Mouse (Mus musculus) neural tube, embryonic 15.5 days (tissue): ENCODE measurements at regions not wholly inside any gene's neighbourhood (a gene's known extent, or its start where the extent isn't known, plus 50 kb on each side); places are given as distances from the start of the nearest gene placed in this dataset.

Source experiments
- ATAC-seq: fragments of 200-750 bp; cut with Nextera tagmentation; 2 replicates; pipeline ENCODE4 v1.8.0; 2017; ENCODE audit warnings: mild to moderate bottlenecking, moderate TSS enrichment, moderate library complexity; ENCODE audit not compliant: low FRiP score
- H3K27ac ChIP-seq: fragments of 300-500 bp; sonication (generic); replicated peaks from 2 replicates; pipeline ENCODE4 v1.5.1; 2015; ENCODE audit warnings: mild to moderate bottlenecking, inconsistent platforms
- H3K27me3 ChIP-seq: fragments of 300-500 bp; sonication (generic); replicated peaks from 2 replicates; pipeline ENCODE4 v1.6.1; 2015; ENCODE audit warnings: inconsistent platforms
- H3K36me3 ChIP-seq: fragments of 300-500 bp; sonication (generic); 2 replicates; pipeline ENCODE4 v1.6.1; 2015; ENCODE audit warnings: inconsistent platforms
- H3K4me1 ChIP-seq: fragments of 300-500 bp; sonication (generic); 2 replicates; pipeline ENCODE4 v1.6.1; 2015; ENCODE audit warnings: inconsistent platforms
- H3K4me2 ChIP-seq: fragments of 300-500 bp; sonication (generic); 2 replicates; pipeline ENCODE4 v1.6.1; 2015; ENCODE audit warnings: inconsistent platforms, mild to moderate bottlenecking, moderate library complexity
- H3K4me3 ChIP-seq: fragments of 300-500 bp; sonication (generic); replicated peaks from 2 replicates; pipeline ENCODE4 v1.5.1; 2015; ENCODE audit warnings: mild to moderate bottlenecking, inconsistent platforms
- H3K9ac ChIP-seq: fragments of 300-500 bp; sonication (generic); replicated peaks from 2 replicates; pipeline ENCODE4 v1.6.1; 2015; ENCODE audit warnings: mild to moderate bottlenecking, inconsistent platforms
- H3K9me3 ChIP-seq: fragments of 300-500 bp; sonication (generic); replicated peaks from 2 replicates; pipeline ENCODE4 v1.6.1; 2016; ENCODE audit warnings: inconsistent platforms
- WGBS: fragments of 180-500 bp; shearing (Covaris S2); methylation state at CpG from one replicate; pipeline ENCODE4 v1.1.7; 2015; ENCODE audit warnings: mixed read lengths; 5-methylcytosine and 5-hydroxymethylcytosine counted together

DNA sequence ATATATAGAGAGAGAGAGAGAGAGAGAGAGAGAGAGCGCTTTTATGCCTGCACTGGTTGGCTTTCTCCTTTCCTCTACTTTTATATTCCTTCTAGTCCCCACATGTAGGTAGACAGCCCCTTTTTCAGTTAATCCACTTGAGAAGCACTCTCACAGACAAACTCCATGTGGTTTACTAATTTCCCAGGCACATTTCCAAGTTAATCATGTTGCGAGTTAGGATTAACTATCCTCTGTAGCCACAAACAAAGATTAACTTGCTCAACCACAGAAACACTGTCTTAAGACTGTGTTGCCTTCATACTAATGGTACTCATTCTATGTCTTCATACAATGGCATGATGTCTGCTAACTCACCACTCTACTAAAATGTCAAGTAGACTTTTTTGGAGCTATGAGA is 548.0 kb downstream of the Pdcd6ip start:
- Histone ChIP-seq H3K36me3 (no peaks in the 10 kb centered on the region), H3K27ac (no peak overlapping the region), H3K27me3 (no peaks in the 10 kb centered on the region), H3K4me1 (peaks cover 18% of the 10 kb centered on the region; the same call in 1 of the 2 replicates), H3K9me3 (no peaks in the 10 kb centered on the region), H3K4me2 (no peak overlapping the region), H3K4me3 (no peak overlapping the region), H3K9ac (no peak overlapping the region)
- WGBS = 97% methylated on average over 2 of the region's 2 CpGs
- no peak for ATAC-seq

DNA sequence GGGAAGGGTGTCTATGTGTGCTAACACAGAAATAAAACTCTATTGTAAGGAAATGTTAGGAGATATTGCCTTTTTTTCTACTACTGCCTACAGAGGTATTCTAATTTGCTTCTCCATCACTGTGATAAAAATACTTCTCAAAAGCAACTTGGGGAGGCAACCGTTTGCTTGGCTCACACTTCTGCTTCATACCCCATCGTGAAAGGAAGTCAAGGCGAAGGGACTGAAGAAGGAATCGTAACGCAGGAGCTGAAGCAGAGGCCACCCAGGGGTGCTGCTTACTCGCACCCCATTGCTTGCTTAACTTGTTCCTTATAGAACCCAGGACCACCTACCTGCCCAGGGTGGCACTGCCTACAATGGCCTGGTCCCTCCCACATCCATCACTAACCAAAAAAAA is 550.0 kb downstream of the Pdcd6ip start:
- Histone ChIP-seq H3K27ac (no peak overlapping the region), H3K4me1 (peaks cover 14% of the 10 kb centered on the region; the same call in 1 of the 2 replicates), H3K36me3 (no peaks in the 10 kb centered on the region), H3K9ac (no peak overlapping the region), H3K9me3 (no peaks in the 10 kb centered on the region), H3K4me3 (no peak overlapping the region), H3K4me2 (no peak overlapping the region), H3K27me3 (no peaks in the 10 kb centered on the region)
- 88% methylated on average over 6 of the region's 6 CpGs for WGBS
- no peak for ATAC-seq

DNA sequence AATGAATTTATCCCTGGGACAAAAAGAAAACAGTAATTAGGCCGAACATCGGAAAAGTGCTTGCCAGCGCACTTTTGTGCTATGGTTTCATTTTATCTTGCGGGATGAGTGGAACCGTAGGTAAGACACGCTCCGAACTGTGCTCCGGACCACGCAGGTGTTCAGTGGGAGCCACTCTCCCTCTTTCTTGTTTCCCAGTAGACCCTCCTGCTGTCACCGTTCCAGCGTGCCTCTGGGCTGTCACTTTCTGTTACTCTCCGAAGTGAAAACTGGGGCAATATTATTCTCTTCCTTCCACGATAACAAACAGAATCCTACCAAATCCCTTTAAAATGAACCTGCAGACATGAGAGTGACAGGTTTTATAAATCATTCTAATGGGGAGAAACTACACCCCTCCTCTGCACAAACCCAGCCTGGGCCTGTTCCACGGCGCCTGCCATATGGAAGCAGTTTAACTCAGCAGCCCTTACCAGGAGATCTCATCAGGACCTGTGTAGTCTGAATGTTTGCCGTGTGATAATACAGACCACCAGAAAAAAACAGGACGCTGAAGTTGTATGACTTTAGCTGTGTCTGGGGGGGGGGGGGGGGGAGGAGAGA is 550.5 kb downstream of the Pdcd6ip start:
- Histone ChIP-seq H3K36me3 (no peaks in the 10 kb centered on the region), H3K4me3 (no peak overlapping the region), H3K27me3 (no peaks in the 10 kb centered on the region), H3K4me1 (peaks cover 11% of the 10 kb centered on the region; the same call in 1 of the 2 replicates), H3K9ac (no peak overlapping the region), H3K27ac (no peak overlapping the region), H3K4me2 (no peak overlapping the region), H3K9me3 (no peaks in the 10 kb centered on the region)
- ATAC-seq = no peak
- WGBS = 78% methylated on average over 17 of the region's 17 CpGs

DNA sequence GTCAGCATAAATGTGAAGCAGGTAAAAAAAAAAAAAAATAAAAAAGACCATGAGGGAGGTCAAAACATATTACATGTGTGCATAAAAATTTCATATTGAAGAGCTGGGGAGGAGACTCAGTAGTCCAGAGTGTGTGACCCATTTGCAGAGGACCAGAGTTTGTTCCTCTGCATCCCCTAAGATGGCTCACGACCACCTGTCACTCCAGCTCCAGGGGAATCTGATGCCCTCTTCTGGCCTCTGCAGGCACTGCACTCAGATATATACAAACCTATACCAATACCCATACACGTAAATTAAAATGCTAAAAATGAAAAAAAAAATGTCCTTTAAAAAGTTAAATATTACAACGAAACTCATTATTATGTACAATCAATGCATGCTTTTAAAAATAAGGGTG is 551.4 kb downstream of the Pdcd6ip start:
- Histone ChIP-seq H3K27me3 (no peaks in the 10 kb centered on the region), H3K4me1 (0 out of 2 replicates have a peak, but pooled peaks cover 9% of the 10 kb centered on the region), H3K36me3 (no peaks in the 10 kb centered on the region), H3K9ac (no peak overlapping the region), H3K4me3 (no peak overlapping the region), H3K27ac (no peak overlapping the region), H3K4me2 (no peak overlapping the region), H3K9me3 (no peaks in the 10 kb centered on the region)
- no peak for ATAC-seq
- WGBS = 69% methylated on average over 3 of the region's 3 CpGs

DNA sequence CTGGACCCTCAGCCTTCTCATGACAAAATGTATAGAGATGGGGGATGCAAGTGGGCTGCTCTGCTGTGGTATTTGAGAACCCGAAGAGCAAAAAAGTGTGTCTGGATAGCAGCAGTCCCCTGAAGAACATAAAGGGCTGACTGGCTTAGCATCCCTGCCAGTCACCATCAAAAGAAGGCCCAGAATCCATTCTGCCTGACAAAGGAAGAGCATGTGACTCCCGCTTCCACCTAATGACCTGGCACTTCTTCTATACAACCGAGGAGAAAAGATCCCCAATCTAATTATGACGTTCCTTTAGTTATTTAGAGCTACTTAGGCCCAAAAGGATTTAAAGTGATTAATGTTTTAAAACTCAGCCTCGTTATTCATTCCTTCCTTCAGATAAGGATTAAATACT is 559.0 kb downstream of the Pdcd6ip start:
- Histone ChIP-seq H3K9me3 (no peaks in the 10 kb centered on the region), H3K9ac (no peak overlapping the region), H3K4me2 (no peak overlapping the region), H3K4me1 (no peaks in the 10 kb centered on the region), H3K4me3 (no peak overlapping the region), H3K36me3 (no peaks in the 10 kb centered on the region), H3K27ac (no peak overlapping the region), H3K27me3 (no peaks in the 10 kb centered on the region)
- 63% methylated on average over 5 of the region's 5 CpGs for WGBS
- ATAC-seq = no peak

DNA sequence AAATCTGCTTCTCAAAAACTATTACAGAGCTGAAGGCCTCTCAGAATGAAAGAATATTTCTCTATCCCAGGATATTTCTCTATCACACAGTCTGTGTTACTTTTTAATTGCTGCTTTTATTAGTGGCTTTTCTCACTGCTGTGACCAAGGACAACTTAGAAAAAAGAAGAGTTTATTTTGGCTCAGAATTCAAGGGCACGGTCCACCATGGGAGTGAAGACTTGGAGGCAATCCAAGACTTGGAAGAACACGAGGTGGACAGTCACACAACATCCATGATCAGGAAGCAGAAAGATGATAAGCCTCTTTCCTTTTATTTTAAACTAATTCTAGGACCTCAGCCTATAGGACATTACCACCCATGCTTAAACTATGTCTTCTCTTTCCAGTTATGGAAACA is 561.5 kb downstream of the Pdcd6ip start:
- ATAC-seq = no peak
- 74% methylated on average over 2 of the region's 2 CpGs for WGBS
- no peaks in the 10 kb centered on the region for H3K36me3 ChIP-seq

DNA sequence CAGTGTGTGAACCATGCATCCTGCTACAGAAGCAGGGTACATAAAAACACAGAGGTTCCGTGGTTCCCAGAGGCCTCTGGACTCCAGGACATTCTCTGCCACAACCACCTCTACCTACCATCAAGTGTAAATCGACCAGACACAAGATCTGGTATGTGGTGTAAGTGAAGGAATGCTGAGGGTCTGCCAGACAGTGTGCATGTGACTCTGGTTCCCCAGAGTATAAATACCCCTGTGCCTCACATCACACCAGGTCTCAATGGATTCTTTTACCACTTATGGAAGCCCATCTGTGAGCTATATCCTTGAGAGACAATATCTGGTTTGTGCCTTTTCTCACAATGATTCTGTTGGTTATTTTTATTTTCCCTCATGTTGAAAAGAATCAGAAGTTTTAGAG is 563.0 kb downstream of the Pdcd6ip start:
- H3K27ac ChIP-seq = no peak overlapping the region
- 79% methylated on average over 2 of the region's 2 CpGs for WGBS
- H3K9me3 ChIP-seq = no peaks in the 10 kb centered on the region
- no peaks in the 10 kb centered on the region for H3K4me1 ChIP-seq
- no peaks in the 10 kb centered on the region for H3K27me3 ChIP-seq
- H3K4me2 ChIP-seq = no peak overlapping the region
- H3K4me3 ChIP-seq = no peak overlapping the region
- no peak for ATAC-seq
- no peaks in the 10 kb centered on the region for H3K36me3 ChIP-seq
- H3K9ac ChIP-seq = no peak overlapping the region

More for the DNA sequence above, 561.5 kb downstream of the Pdcd6ip start:
- Histone ChIP-seq H3K27ac (no peak overlapping the region), H3K4me1 (no peaks in the 10 kb centered on the region), H3K4me3 (no peak overlapping the region), H3K27me3 (no peaks in the 10 kb centered on the region), H3K9me3 (no peaks in the 10 kb centered on the region), H3K9ac (no peak overlapping the region), H3K4me2 (no peak overlapping the region)

DNA sequence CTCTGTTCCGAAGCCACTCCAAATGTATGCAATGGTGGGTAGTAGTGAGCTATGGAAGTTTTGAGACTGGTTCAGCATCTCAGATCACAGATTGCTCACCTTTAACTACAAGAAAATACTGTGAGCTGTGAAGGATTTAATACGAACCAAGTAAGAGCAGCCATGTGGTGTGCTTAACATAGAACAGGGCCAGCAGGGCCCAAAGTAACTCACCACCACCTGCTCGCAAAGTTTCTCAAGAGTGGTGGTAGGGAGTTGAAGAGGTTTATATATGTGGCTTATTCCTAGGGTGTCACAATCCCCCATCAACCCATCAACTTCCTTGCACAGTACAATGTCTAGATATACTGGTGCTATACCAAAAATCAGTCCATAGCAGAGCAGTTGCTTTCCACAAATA is 573.4 kb downstream of the Pdcd6ip start:
- no peaks in the 10 kb centered on the region for H3K27me3 ChIP-seq
- H3K9me3 ChIP-seq = no peaks in the 10 kb centered on the region
- no peak overlapping the region for H3K4me2 ChIP-seq
- no peak for ATAC-seq
- no peaks in the 10 kb centered on the region for H3K36me3 ChIP-seq
- no peak overlapping the region for H3K27ac ChIP-seq
- no peaks in the 10 kb centered on the region for H3K4me1 ChIP-seq
- H3K9ac ChIP-seq = no peak overlapping the region
- WGBS = 95% methylated on average over 3 of the region's 3 CpGs
- H3K4me3 ChIP-seq = no peak overlapping the region

DNA sequence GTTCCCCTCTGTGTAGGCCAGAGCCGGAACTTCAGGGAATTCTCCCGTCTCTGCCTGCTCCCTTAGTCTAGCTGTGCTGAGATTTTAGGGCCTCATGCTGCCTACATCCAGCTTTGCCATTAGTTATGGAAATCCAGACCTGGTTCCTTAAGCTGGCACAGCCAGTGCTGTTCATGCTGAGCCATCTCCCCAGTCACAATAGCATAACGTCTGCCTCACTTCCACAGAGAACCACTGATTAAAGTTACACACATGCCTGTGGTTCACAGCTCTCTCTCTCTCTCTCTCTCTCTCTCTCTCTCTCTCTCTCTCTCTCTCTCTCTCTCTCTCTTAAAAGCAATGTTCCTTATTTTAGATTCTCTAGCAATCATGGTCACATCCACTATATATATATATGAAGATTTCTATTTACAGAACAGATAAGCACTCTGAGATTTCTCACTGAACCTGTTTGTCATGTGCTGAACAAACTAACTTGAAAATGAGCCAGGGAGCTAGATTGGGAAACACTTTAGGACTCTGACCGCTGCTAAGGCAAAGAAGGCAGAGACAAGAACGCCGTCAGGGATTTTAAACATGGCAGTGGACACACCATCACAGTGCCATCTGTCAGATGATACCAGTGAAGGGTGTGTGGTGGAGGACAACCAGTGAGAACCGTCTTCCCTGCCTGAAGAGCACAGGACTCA is 584.9 kb downstream of the Pdcd6ip start:
- no peaks in the 10 kb centered on the region for H3K27me3 ChIP-seq
- no peak for ATAC-seq
- H3K27ac ChIP-seq = no peak overlapping the region
- no peak overlapping the region for H3K4me2 ChIP-seq
- H3K9ac ChIP-seq = no peak overlapping the region
- H3K4me1 ChIP-seq = no peaks in the 10 kb centered on the region
- no peaks in the 10 kb centered on the region for H3K9me3 ChIP-seq
- H3K36me3 ChIP-seq = no peaks in the 10 kb centered on the region
- 74% methylated on average over 7 of the region's 7 CpGs for WGBS
- H3K4me3 ChIP-seq = no peak overlapping the region

DNA sequence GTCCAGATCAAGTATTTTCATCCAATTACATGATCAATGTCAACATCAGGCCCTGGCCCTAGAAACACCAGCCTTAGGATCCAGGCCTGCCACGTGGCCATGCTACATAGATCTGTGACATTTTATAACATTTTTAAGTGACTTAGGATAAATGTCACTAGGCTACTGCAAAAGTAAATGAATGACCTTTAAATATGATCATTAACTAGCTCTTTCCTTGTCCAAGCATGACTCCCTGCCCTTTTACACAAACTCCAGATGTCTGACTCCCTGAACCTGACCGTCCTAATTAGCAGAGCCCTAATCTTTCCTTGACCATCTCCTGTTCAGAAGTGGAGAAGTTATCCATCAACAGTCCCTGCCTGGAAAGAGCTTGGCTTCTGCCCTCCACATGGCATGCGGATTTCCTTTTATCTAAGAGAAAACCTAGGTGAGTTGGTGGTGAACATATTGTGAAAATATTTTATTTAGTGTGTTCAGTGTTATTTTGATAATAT is 585.8 kb downstream of the Pdcd6ip start:
- 84% methylated on average over 3 of the region's 3 CpGs for WGBS
- no peaks in the 10 kb centered on the region for H3K4me1 ChIP-seq
- no peak overlapping the region for H3K9ac ChIP-seq
- no peaks in the 10 kb centered on the region for H3K27me3 ChIP-seq
- ATAC-seq = no peak
- no peak overlapping the region for H3K27ac ChIP-seq
- no peaks in the 10 kb centered on the region for H3K9me3 ChIP-seq
- no peak overlapping the region for H3K4me3 ChIP-seq
- H3K36me3 ChIP-seq = no peaks in the 10 kb centered on the region
- H3K4me2 ChIP-seq = no peak overlapping the region

DNA sequence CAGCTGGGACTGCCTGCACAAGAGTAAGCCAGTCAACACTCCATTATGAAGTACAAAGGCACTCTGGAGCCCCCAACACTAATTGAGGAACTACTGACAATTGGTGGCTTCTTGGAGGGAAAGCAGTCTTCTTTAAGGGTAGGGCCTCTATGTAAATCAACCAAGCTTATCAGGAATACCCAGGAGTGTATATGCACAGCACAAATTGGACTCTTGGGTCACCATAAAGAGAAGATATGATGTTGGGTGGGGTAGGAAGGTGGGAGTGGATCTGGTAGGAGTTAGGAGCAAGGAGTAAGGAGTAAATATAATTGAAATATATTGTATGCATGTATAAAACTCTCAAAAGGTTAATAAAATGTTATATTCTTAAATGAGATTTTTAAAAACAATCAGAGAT is 587.7 kb downstream of the Pdcd6ip start:
- Histone ChIP-seq H3K36me3 (no peaks in the 10 kb centered on the region), H3K4me1 (no peaks in the 10 kb centered on the region), H3K4me3 (no peak overlapping the region), H3K4me2 (no peak overlapping the region), H3K27me3 (no peaks in the 10 kb centered on the region), H3K9me3 (no peaks in the 10 kb centered on the region), H3K27ac (no peak overlapping the region), H3K9ac (no peak overlapping the region)
- no peak for ATAC-seq

DNA sequence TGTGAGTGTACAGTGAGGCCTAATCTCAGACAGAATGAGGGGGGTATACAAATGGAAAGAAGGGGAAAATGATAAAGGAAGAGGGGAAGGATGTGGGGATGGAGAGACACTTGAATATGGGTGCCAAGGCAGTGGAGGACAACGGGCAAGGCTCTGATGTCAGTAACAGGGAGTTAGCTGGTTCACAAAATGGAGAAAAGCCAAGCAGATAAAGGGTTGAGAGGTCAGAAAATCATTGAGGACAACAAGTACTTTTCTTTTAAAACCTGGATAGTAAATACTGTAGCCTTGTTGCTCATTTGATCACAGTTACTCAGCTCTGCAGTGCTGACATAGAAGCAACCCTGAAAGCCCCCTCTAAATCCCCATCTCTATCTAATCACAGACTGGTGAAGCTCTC is 588.3 kb downstream of the Pdcd6ip start:
- 75% methylated on average over 1 of the region's 1 CpGs for WGBS
- no peak overlapping the region for H3K4me3 ChIP-seq
- no peaks in the 10 kb centered on the region for H3K36me3 ChIP-seq
- no peaks in the 10 kb centered on the region for H3K9me3 ChIP-seq
- H3K27me3 ChIP-seq = no peaks in the 10 kb centered on the region
- no peak overlapping the region for H3K4me2 ChIP-seq
- H3K9ac ChIP-seq = no peak overlapping the region
- ATAC-seq = no peak
- no peak overlapping the region for H3K27ac ChIP-seq
- H3K4me1 ChIP-seq = no peaks in the 10 kb centered on the region
